Comparison of ENCODE assay signal across 27 mouse cellular contexts in the genomic region with DNA sequence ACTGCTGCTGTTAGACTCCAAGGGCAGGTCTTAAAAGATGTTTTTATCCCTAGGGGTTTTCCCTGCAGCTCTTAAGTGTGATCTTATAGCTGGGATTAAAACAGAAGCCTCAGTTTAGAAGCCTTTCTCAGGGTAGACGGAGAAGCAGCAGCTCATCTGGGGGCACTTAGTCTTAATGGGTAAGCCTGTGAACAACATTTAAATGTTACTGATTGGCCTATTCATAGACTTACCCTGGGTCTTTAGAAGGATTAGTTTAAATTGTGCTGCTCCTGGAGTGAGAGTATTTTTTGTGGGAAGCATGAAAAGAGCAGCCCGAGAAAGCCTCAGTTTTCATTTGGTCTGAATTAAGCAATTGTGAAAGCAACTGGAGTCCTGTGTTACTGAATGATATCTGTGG. TPM values are rescaled to one million over a fixed set of nuclear protein-coding genes. Genes with fewer than 3 reads are reported as not detected.
DNase-seq lines count a peak whose midpoint lies in the region; ATAC-seq and TF ChIP-seq lines count a peak whose summit lies in the region.
"Had no signal": no experiment of that assay in that cellular context is flagged by ENCODE, and none has a peak within 500 bp of the region (broad histone marks: within the 10 kb centered on the region; RNA-seq: fewer than 3 reads in every experiment).

No protein-coding gene starts in this region.

- no peak overlapping the region for H3K9ac ChIP-seq in midbrain, embryonic 11.5 days (ENCODE audit: low read length)
- H3K9ac ChIP-seq in midbrain, postnatal 0 days (replicated peaks; ENCODE audit: low read length, poor library complexity, severe bottlenecking): no peak overlapping the region
- H3K9ac ChIP-seq in embryonic facial prominence, embryonic 14.5 days (ENCODE audit: low read depth, low read length): no peak overlapping the region
- H3K9ac ChIP-seq in forebrain, postnatal 0 days: no peak overlapping the region; the same call in 1 of the 2 replicates
- H3K9ac ChIP-seq in neural tube, embryonic 14.5 days (replicated peaks; ENCODE audit: low read depth, low read length): no peak overlapping the region
- H3K9ac ChIP-seq: hindbrain, embryonic 15.5 days; liver, postnatal 0 days had no signal

- peaks cover 8% of the 10 kb centered on the region; the same call in 1 of the 2 replicates for H3K4me1 ChIP-seq in midbrain, embryonic 11.5 days (ENCODE audit: control insufficient read depth, insufficient read depth, low read length)
- H3K4me1 ChIP-seq in midbrain, postnatal 0 days (ENCODE audit: insufficient read depth, low read length): no peaks in the 10 kb centered on the region
- H3K4me1 ChIP-seq in embryonic facial prominence, embryonic 14.5 days (ENCODE audit: control insufficient read depth, insufficient read depth, low read length): peaks cover 12% of the 10 kb centered on the region; the same call in 1 of the 2 replicates
- no peaks in the 10 kb centered on the region for H3K4me1 ChIP-seq in forebrain, postnatal 0 days (ENCODE audit: insufficient read depth)
- no peaks in the 10 kb centered on the region for H3K4me1 ChIP-seq in neural tube, embryonic 14.5 days (ENCODE audit: control insufficient read depth, insufficient read depth, low read length)
- H3K4me1 ChIP-seq: megakaryocyte, embryonic 14.5 days had no signal

- H3K36me3 ChIP-seq in midbrain, embryonic 11.5 days (ENCODE audit: control insufficient read depth, insufficient read depth, low read length): no peaks in the 10 kb centered on the region
- H3K36me3 ChIP-seq in midbrain, postnatal 0 days (ENCODE audit: insufficient read depth, low read length): no peaks in the 10 kb centered on the region
- H3K36me3 ChIP-seq in embryonic facial prominence, embryonic 14.5 days (ENCODE audit: control insufficient read depth, insufficient read depth, low read length): no peaks in the 10 kb centered on the region
- no peaks in the 10 kb centered on the region for H3K36me3 ChIP-seq in forebrain, postnatal 0 days (ENCODE audit: insufficient read depth)
- H3K36me3 ChIP-seq in neural tube, embryonic 14.5 days (ENCODE audit: control insufficient read depth, insufficient read depth, low read length): no peaks in the 10 kb centered on the region
- H3K36me3 ChIP-seq: hindbrain, embryonic 15.5 days had no signal

- H3K4me3 ChIP-seq in midbrain, embryonic 11.5 days (ENCODE audit: low read depth, low read length): no peak overlapping the region
- no peak overlapping the region for H3K4me3 ChIP-seq in midbrain, postnatal 0 days (ENCODE audit: low read depth, low read length)
- H3K4me3 ChIP-seq in embryonic facial prominence, embryonic 14.5 days (ENCODE audit: low read depth, low read length): no peak overlapping the region
- no peak overlapping the region for H3K4me3 ChIP-seq in forebrain, postnatal 0 days (ENCODE audit: low read depth, low read length)
- H3K4me3 ChIP-seq in neural tube, embryonic 14.5 days (ENCODE audit: low read depth, low read length): no peak overlapping the region
- H3K4me3 ChIP-seq: erythroblast, embryonic 14.5 days; heart, adult 2 months; hindbrain, embryonic 15.5 days; layer of hippocampus, adult 2 months; megakaryocyte, embryonic 14.5 days; myocyte had no signal

- 0 out of 2 replicates have a peak, but pooled peaks have one; percentile 26 for ATAC-seq in midbrain, embryonic 11.5 days (ENCODE audit: low FRiP score)
- no peak for ATAC-seq in midbrain, postnatal 0 days (ENCODE audit: low FRiP score)
- no peak for ATAC-seq in embryonic facial prominence, embryonic 14.5 days (ENCODE audit: low read depth)
- peak; percentile 68 for ATAC-seq in forebrain, postnatal 0 days
- ATAC-seq in neural tube, embryonic 14.5 days (ENCODE audit: low read depth): no peak; the same call in 1 of the 2 replicates
- ATAC-seq in activated CD4-positive, CD25-positive, alpha-beta regulatory T cell, adult 4 months: no peak
- ATAC-seq: liver, postnatal 0 days; Patski had no signal

- 18% methylated on average over 2 of the region's 2 CpGs for WGBS in midbrain, embryonic 11.5 days
- WGBS in midbrain, postnatal 0 days: 22% methylated on average over 2 of the region's 2 CpGs
- 22% methylated on average over 2 of the region's 2 CpGs for WGBS in embryonic facial prominence, embryonic 14.5 days
- WGBS in forebrain, postnatal 0 days: 19% methylated on average over 2 of the region's 2 CpGs
- WGBS in neural tube, embryonic 14.5 days: 11% methylated on average over 2 of the region's 2 CpGs

- no peak overlapping the region for H3K4me2 ChIP-seq in midbrain, embryonic 11.5 days
- no peak overlapping the region for H3K4me2 ChIP-seq in midbrain, postnatal 0 days (ENCODE audit: low read depth, low read length, poor library complexity, severe bottlenecking)
- no peak overlapping the region for H3K4me2 ChIP-seq in embryonic facial prominence, embryonic 14.5 days (ENCODE audit: low read depth, low read length)
- no peak overlapping the region for H3K4me2 ChIP-seq in forebrain, postnatal 0 days (ENCODE audit: low read depth)
- H3K4me2 ChIP-seq in neural tube, embryonic 14.5 days (ENCODE audit: low read depth, low read length): no peak overlapping the region
- H3K4me2 ChIP-seq: hindbrain, embryonic 15.5 days had no signal

- intact Hi-C loops in gastrocnemius, postnatal 14 days (cut with DNase I; ENCODE audit: low total_unique reads): no loop called here

- TF ChIP-seq CTCF in midbrain, postnatal 0 days (IDR thresholded peaks at IDR 0.05): no peak
- TF ChIP-seq CTCF in forebrain, postnatal 0 days (IDR thresholded peaks at IDR 0.05; ENCODE audit: low read depth): no peak

- no peaks in the 10 kb centered on the region for H3K27me3 ChIP-seq in midbrain, embryonic 11.5 days (ENCODE audit: control insufficient read depth, insufficient read depth, low read length)
- no peaks in the 10 kb centered on the region for H3K27me3 ChIP-seq in midbrain, postnatal 0 days (ENCODE audit: insufficient read depth, low read length)
- H3K27me3 ChIP-seq in embryonic facial prominence, embryonic 14.5 days (replicated peaks; ENCODE audit: control insufficient read depth, insufficient read depth, low read length): peaks cover 4% of the 10 kb centered on the region; the same call in 1 of the 2 replicates
- no peaks in the 10 kb centered on the region for H3K27me3 ChIP-seq in forebrain, postnatal 0 days (ENCODE audit: insufficient read depth, low read length)
- H3K27me3 ChIP-seq in neural tube, embryonic 14.5 days (ENCODE audit: control insufficient read depth, insufficient read depth, low read length): no peaks in the 10 kb centered on the region
- H3K27me3 ChIP-seq: hindbrain, embryonic 15.5 days; megakaryocyte, embryonic 14.5 days had no signal

- no peak overlapping the region for H3K27ac ChIP-seq in midbrain, embryonic 11.5 days (ENCODE audit: low read depth, low read length)
- H3K27ac ChIP-seq in midbrain, postnatal 0 days (ENCODE audit: low read depth, low read length): no peak overlapping the region
- H3K27ac ChIP-seq in embryonic facial prominence, embryonic 14.5 days (replicated peaks; ENCODE audit: low read depth, low read length): no peak overlapping the region
- H3K27ac ChIP-seq in forebrain, postnatal 0 days (ENCODE audit: low read depth, low read length): no peak overlapping the region
- 0 out of 2 replicates have a peak overlapping the region, but pooled peaks have one; percentile 22 for H3K27ac ChIP-seq in neural tube, embryonic 14.5 days (ENCODE audit: low read depth, low read length)
- H3K27ac ChIP-seq: heart, adult 2 months; hindbrain, embryonic 15.5 days; kidney, postnatal 0 days; layer of hippocampus, adult 2 months had no signal

- no peak for DNase-seq in midbrain, embryonic 11.5 days (ENCODE audit: low spot score, missing footprints)
- no peak for DNase-seq in midbrain, postnatal 0 days (ENCODE audit: low spot score)
- peak; percentile 9 for DNase-seq in embryonic facial prominence, embryonic 14.5 days (ENCODE audit: low spot score)
- DNase-seq in forebrain, postnatal 0 days: peak; percentile 23
- no peak for DNase-seq in gastrocnemius, postnatal 14 days
- DNase-seq: adrenal gland, postnatal 10 days; cerebellum, adult 11-12 months; cerebellum, postnatal 25 days; gastrocnemius, postnatal 25 days; heart, adult 2 months; heart, postnatal 36 days; kidney, adult 11 months; liver; liver, postnatal 0 days; lung, postnatal 10 days; retina, postnatal 1 day; thymus, postnatal 25 days had no signal

- no peaks in the 10 kb centered on the region for H3K9me3 ChIP-seq in midbrain, embryonic 11.5 days (ENCODE audit: control insufficient read depth, low read length)
- no peaks in the 10 kb centered on the region for H3K9me3 ChIP-seq in midbrain, postnatal 0 days (ENCODE audit: low read length)
- no peaks in the 10 kb centered on the region for H3K9me3 ChIP-seq in embryonic facial prominence, embryonic 14.5 days (ENCODE audit: control insufficient read depth, low read length)
- no peaks in the 10 kb centered on the region for H3K9me3 ChIP-seq in forebrain, postnatal 0 days (ENCODE audit: low read length)
- H3K9me3 ChIP-seq in neural tube, embryonic 14.5 days (ENCODE audit: control insufficient read depth, low read length): no peaks in the 10 kb centered on the region
- H3K9me3 ChIP-seq: hindbrain, embryonic 15.5 days had no signal

RNA-seq across cellular contexts. Expression of a gene that starts 1.5 kb away (rescaled TPM):
- 0.33 TPM in 1 of 2 replicates, not detected in the other for polyA plus RNA-seq in midbrain, embryonic 11.5 days (2014; fragmentation: Nextera tagmentation; extraction: Ambion mirVana)
- not detected in 2 replicates for total RNA-seq in midbrain, postnatal 0 days (2014; rRNA removed)
- polyA plus RNA-seq in midbrain, postnatal 0 days (2015; fragmentation: Nextera tagmentation; extraction: Ambion mirVana): 0.29 and 0.39 TPM in 2 replicates
- polyA plus RNA-seq in embryonic facial prominence, embryonic 14.5 days (2014; fragmentation: Nextera tagmentation; extraction: Ambion mirVana): 0.47 TPM in 1 of 2 replicates, not detected in the other
- total RNA-seq in forebrain, postnatal 0 days (2014; rRNA removed): 0.24 and 0.69 TPM in 2 replicates
- 0.44 and 0.52 TPM in 2 replicates for polyA plus RNA-seq in forebrain, postnatal 0 days (2015; fragmentation: Nextera tagmentation; extraction: Ambion mirVana)
- polyA plus RNA-seq in neural tube, embryonic 14.5 days (2014; fragmentation: Nextera tagmentation; extraction: Ambion mirVana): 0.19 and 0.27 TPM in 2 replicates
- polyA plus RNA-seq in activated CD4-positive, CD25-positive, alpha-beta regulatory T cell, adult 4 months (2017; shearing (Covaris generic)): under 1 TPM in 1 of 2 experiments, not detected in 1; 0.61 TPM
- total RNA-seq in gastrocnemius, postnatal 14 days (2021): not detected
- total RNA-seq: adrenal gland, postnatal 10 days; gastrocnemius, postnatal 25 days; heart, adult 2 months; heart, postnatal 36 days; layer of hippocampus, adult 2 months had no signal
- polyA plus RNA-seq: erythroblast, embryonic 14.5 days; heart, embryonic 14.5 days; kidney, postnatal 0 days; liver, postnatal 0 days; myocyte; Patski had no signal

Comparison
In these comparisons a context has a peak if more than half of its experiments do, and no peak if none do; other contexts are left out.
1. ATAC-seq: peak in midbrain, embryonic 11.5 days (single experiment) and forebrain, postnatal 0 days (single experiment); none in midbrain, postnatal 0 days (single experiment), embryonic facial prominence, embryonic 14.5 days (single experiment), neural tube, embryonic 14.5 days (single experiment) and activated CD4-positive, CD25-positive, alpha-beta regulatory T cell, adult 4 months (single experiment).
2. DNase-seq: peak in embryonic facial prominence, embryonic 14.5 days (single experiment) and forebrain, postnatal 0 days (single experiment); none in midbrain, embryonic 11.5 days (single experiment), midbrain, postnatal 0 days (single experiment) and gastrocnemius, postnatal 14 days (single experiment).